Mouse (Mus musculus) lung, adult 2 months (tissue): ENCODE measurements around the gene Cacna1a.

Experiments used
- CTCF ChIP-seq: fragments of 200-500 bp; IDR thresholded peaks from 2 replicates; pipeline ENCODE4 v1.5.1; 2011; ENCODE audit warnings: mild to moderate bottlenecking, low read length, control low read depth; ENCODE audit not compliant: insufficient read depth
- POLR2A ChIP-seq: fragments of 200-500 bp; IDR thresholded peaks from 2 replicates; pipeline ENCODE4 v1.6.1; 2011; ENCODE audit warnings: low read depth, mild to moderate bottlenecking, control low read depth, low read length, borderline replicate concordance; ENCODE audit errors: extremely low read depth

- TF ChIP-seq CTCF (no peak), POLR2A (no peak)
These were observed 72.5 kb downstream of the Cacna1a start for GRCm38 (mm10) chr8:84460698-84461097.
